Mouse (Mus musculus) G1E (cell line): ENCODE measurements at regions not wholly inside any gene's neighbourhood (a gene's known extent, or its start where the extent isn't known, plus 50 kb on each side); places are given as distances from the start of the nearest gene placed in this dataset.
"Not testable (repeated sequence)": the region's sequence is repeated elsewhere in the genome, so short reads cannot be mapped to it uniquely, and the experiment has no call there.

Experiments used
- ATAC-seq: 2 replicates; pipeline ENCODE4 v1.8.0; 2016; ENCODE audit warnings: mild to moderate bottlenecking; ENCODE audit not compliant: insufficient number of reproducible peaks, poor library complexity, low FRiP score, severe bottlenecking; ENCODE audit errors: extremely low read depth
- DNase-seq: peaks from one replicate; pipeline ENCODE4 v3.0.0; 2012; ENCODE audit warnings: low spot score
- H3K27me3 ChIP-seq: 2 replicates; pipeline ENCODE4 v1.6.1; 2012; ENCODE audit warnings: mild to moderate bottlenecking, low read length, inconsistent platforms; ENCODE audit not compliant: insufficient read depth
- H3K36me3 ChIP-seq: replicated peaks from 2 replicates; pipeline ENCODE3; 2012; ENCODE audit warnings: mild to moderate bottlenecking, inconsistent platforms
- H3K4me1 ChIP-seq: 2 replicates; pipeline ENCODE4 v1.6.1; 2012; ENCODE audit warnings: low read depth, low read length, inconsistent platforms, mixed read lengths; ENCODE audit not compliant: insufficient read depth
- H3K4me3 ChIP-seq: 2 replicates; pipeline ENCODE4 v1.5.1; 2012; ENCODE audit warnings: low read depth, mild to moderate bottlenecking, inconsistent platforms, low read length, moderate library complexity, mixed read lengths
- H3K9me3 ChIP-seq: replicated peaks from 2 replicates; pipeline ENCODE4 v1.6.1; 2012; ENCODE audit warnings: inconsistent platforms
- CTCF ChIP-seq: IDR thresholded peaks from 2 replicates; pipeline ENCODE4 v1.5.1; 2012; ENCODE audit warnings: low read depth, low read length, inconsistent platforms, mixed read lengths
- GATA1 ChIP-seq: IDR thresholded peaks from 2 replicates; pipeline ENCODE4 v1.6.1; 2012; ENCODE audit warnings: borderline replicate concordance, low read length, inconsistent platforms, mixed read lengths
- GATA2 ChIP-seq: IDR thresholded peaks from 2 replicates; pipeline ENCODE4 v1.6.1; 2012; ENCODE audit warnings: low read depth, low read length, inconsistent platforms, borderline replicate concordance
- POLR2AphosphoS5 ChIP-seq: IDR thresholded peaks from 2 replicates; pipeline ENCODE4 v1.6.1; 2012; ENCODE audit warnings: low read depth, low read length, inconsistent platforms; ENCODE audit not compliant: insufficient replicate concordance
- TAL1 ChIP-seq: conservative IDR thresholded peaks from 2 replicates; pipeline ENCODE4 v1.6.1; 2012; ENCODE audit warnings: low read depth, low read length, inconsistent platforms, mixed read lengths

DNA sequence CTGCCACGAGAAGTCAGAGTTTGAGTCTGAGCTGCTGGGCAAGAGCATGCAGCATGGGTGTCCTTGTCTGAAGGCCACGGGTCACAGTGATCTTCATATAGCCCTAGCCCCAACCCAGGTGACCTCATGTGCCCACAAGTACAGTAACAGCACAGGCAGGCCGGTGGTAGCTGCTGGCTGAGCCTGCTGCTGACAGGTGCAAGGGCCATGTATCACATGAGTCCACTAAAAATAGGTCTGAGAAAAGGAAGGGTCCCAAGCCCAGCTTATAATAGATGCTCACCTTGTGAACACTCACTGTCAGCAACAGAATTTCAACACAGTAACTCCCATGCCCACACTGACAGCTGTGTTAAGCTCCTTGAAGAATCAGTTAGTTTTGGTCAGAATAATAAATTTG is 136.8 kb upstream of the 1700056E22Rik start:
- H3K36me3 ChIP-seq: no peaks in the 10 kb centered on the region
- H3K4me3 ChIP-seq: no peak overlapping the region
- H3K9me3 ChIP-seq: peaks cover 38% of the 10 kb centered on the region

DNA sequence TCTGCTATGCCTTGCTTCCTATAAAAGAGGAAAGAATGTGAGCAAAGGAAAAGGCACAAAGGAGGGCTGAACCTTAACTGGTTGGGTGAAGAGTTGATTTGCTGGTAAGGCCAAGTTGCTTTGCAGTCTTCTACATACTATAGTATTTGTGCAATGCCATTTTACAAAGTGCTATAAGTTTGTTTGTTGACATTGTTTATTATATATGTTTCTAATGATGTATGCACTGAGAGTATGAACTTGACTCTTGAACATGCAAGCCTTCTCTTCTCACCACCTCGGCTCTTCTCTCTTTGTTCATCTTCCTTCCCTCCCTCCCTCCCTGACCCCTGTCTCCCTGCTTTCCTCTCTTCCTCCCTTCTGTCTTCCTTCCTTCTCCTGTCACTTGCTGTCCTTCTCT is 135.9 kb upstream of the 1700056E22Rik start:
- no peak overlapping the region for H3K4me3 ChIP-seq
- H3K36me3 ChIP-seq: no peaks in the 10 kb centered on the region
- H3K4me1 ChIP-seq: no peaks in the 10 kb centered on the region
- no peak for ATAC-seq
- H3K9me3 ChIP-seq: peaks cover 34% of the 10 kb centered on the region
- no peaks in the 10 kb centered on the region for H3K27me3 ChIP-seq
- TF ChIP-seq POLR2AphosphoS5 (no peak), TAL1 (no peak), CTCF (no peak), GATA1 (no peak), GATA2 (no peak)
- no peak for DNase-seq

More for the DNA sequence above, 136.8 kb upstream of the 1700056E22Rik start:
- DNase-seq: no peak
- TF ChIP-seq GATA2: no peak
- TF ChIP-seq CTCF: no peak
- no peak for TF ChIP-seq POLR2AphosphoS5
- TF ChIP-seq GATA1: no peak
- no peak for TF ChIP-seq TAL1
- ATAC-seq: no peak
- Histone ChIP-seq H3K4me1 (no peaks in the 10 kb centered on the region), H3K27me3 (no peaks in the 10 kb centered on the region)

DNA sequence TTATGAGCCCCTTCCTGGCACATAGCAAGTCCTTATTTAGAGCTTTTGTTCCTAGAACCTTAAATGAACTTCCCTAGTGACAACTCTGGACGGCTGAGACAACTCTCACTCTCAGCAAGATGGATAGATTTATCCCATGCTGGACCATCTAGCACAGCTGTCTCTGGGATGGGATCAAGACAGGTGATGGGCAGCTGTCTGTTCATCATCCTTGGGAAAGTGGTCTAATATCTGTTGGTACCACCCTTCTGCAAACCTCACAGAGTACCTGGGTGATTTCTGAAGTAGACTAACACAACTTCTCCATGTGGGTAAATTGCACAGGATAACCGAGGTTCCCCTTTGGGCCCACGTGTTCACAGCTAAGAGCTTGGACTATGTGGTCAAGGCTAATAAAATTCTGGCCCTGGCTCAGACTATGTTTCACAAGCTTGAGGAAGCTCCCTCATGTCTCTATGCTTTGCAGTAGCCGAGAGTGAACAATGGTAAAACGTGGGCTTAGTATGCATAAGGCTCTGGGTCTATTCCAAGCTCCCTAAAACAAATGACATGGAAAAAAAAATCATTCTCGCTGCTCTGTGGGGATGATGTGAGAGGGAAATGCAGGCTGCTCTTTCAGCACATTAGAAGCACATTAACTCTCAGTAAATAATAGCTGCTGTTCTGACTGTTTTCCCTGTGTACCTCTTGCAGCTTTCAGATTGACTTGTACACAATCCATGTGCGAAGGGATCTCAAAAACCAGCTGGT is 135.1 kb upstream of the 1700056E22Rik start:
- Histone ChIP-seq H3K36me3 (no peaks in the 10 kb centered on the region), H3K4me1 (no peaks in the 10 kb centered on the region), H3K4me3 (no peak overlapping the region), H3K9me3 (peaks cover 29% of the 10 kb centered on the region), H3K27me3 (no peaks in the 10 kb centered on the region)
- no peak for ATAC-seq
- no peak for DNase-seq
- no peak for TF ChIP-seq CTCF

DNA sequence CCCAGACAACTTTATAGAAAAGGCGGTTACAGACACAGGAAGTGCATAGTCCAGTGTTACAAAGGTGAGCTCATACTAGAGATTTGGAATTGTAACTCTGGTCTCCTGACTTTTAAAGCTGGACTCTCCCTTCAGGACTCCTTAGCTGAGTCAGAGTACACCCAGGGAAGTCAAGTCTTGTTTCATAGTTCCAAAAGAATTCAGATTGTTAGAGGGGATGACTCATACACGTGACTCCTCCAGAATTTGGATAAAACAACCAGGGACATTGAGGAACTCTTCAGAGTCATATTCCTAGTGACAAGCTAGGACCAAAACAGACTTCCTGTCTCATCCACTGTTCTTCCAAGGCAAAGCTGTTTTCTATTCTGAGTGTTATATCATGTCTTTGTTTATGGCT is 132.8 kb upstream of the 1700056E22Rik start:
- H3K9me3 ChIP-seq: peaks cover 18% of the 10 kb centered on the region
- ATAC-seq: no peak
- no peaks in the 10 kb centered on the region for H3K36me3 ChIP-seq
- H3K4me1 ChIP-seq: no peaks in the 10 kb centered on the region
- TF ChIP-seq CTCF (no peak), GATA1 (no peak), TAL1 (no peak), POLR2AphosphoS5 (no peak)
- H3K27me3 ChIP-seq: no peaks in the 10 kb centered on the region
- H3K4me3 ChIP-seq: no peak overlapping the region
- DNase-seq: no peak

DNA sequence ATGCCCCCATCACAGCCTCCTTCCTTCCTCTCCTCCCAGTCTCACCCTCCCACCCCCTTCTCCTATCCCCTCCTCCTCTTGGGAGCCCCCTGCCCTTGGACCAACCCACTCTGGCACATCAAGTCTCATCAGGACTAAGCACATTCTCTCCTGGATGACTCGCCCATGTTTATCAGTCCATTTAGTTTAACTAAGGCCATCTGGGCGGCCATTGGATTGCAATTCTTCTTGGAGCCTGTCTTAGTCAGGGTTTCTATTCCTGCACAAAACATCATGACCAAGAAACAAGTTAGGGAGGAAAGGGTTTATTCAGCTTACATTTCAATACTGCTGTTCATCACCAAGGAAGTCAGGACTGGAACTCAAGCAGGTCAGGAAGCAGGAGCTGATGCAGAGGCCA is 128.4 kb upstream of the 1700056E22Rik start:
- H3K4me3 ChIP-seq, H3K36me3 ChIP-seq, DNase-seq, ATAC-seq, H3K4me1 ChIP-seq, H3K27me3 ChIP-seq: not testable (repeated sequence)
- H3K9me3 ChIP-seq: peaks cover 34% of the 10 kb centered on the region

DNA sequence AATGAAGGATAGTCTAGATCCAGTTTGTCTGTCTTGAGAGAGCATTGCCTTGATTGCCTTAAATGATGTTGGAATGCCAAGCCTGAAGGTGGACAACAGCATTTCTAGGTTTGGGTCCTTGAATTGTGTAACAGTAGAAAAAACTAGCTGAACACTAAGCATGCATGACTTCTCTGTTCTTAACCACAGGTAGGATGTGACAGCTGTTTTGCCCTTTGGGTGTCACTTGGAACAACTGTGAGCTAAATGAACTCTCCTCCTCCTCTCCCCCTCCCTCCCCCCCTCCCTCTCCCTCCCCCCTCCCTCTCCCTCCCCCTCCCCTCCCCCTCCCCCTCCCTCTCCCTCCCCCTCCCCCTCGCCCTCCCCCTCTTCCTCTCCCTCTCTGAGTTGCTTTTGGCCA is 113.6 kb upstream of the 1700056E22Rik start:
- ATAC-seq (no peak), DNase-seq (no peak)
- no peaks in the 10 kb centered on the region for H3K27me3 ChIP-seq
- no peaks in the 10 kb centered on the region for H3K36me3 ChIP-seq
- H3K4me3 ChIP-seq: no peak overlapping the region
- TF ChIP-seq CTCF: no peak
- no peak for TF ChIP-seq GATA1
- TF ChIP-seq GATA2: no peak
- no peak for TF ChIP-seq POLR2AphosphoS5
- no peak for TF ChIP-seq TAL1
- no peaks in the 10 kb centered on the region for H3K4me1 ChIP-seq
- H3K9me3 ChIP-seq: peaks cover 18% of the 10 kb centered on the region

DNA sequence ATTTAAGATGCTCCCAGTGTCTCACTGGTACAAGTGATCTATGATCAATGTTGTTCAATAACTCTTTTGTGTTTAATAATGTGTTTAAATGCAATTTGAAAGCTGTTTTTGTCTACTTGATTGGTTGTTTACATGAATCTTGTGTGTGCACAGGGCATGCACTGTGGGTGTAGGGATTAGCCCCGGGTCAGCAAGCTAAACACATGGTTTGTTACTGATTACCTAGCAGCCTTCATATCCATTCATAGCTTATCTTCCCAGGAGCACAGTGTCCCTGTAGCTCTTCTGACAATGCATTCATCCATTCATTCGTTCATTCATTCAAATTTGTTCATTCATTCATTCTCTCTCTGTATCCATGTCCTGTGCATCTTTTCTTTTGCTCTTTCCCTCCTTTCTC is 108.9 kb upstream of the 1700056E22Rik start:
- Histone ChIP-seq H3K27me3 (no peaks in the 10 kb centered on the region), H3K4me3 (no peak overlapping the region), H3K36me3 (no peaks in the 10 kb centered on the region), H3K9me3 (peaks cover 33% of the 10 kb centered on the region), H3K4me1 (no peaks in the 10 kb centered on the region)
- no peak for TF ChIP-seq CTCF
- TF ChIP-seq TAL1: no peak
- DNase-seq (no peak), ATAC-seq (no peak)
